Mouse (Mus musculus) adrenal gland, adult 2 months (tissue): ENCODE data around the gene Plod3. TPM values are rescaled to one million over a fixed set of nuclear protein-coding genes. Genes with fewer than 3 reads are reported as not detected.

Source experiments
- DNase-seq: peaks from one replicate; pipeline ENCODE4 v3.0.0; 2021
- polyA plus RNA-seq: library from polyadenylated mRNA; depleted of rRNA; stranded (reverse); fragments of >200 nt; gene quantifications from 2 replicates; pipeline ENCODE4 v1.2.3, GENCODE M21; 2012
- total RNA-seq, 2 experiments: library from RNA; stranded (reverse); gene quantifications; 2 replicates each; pipeline ENCODE4 v1.2.3; 2021

The Plod3 gene
- total and polyA plus RNA-seq, 3 experiments = 68.5 to 86.3 (median 74.3) TPM

DNA sequence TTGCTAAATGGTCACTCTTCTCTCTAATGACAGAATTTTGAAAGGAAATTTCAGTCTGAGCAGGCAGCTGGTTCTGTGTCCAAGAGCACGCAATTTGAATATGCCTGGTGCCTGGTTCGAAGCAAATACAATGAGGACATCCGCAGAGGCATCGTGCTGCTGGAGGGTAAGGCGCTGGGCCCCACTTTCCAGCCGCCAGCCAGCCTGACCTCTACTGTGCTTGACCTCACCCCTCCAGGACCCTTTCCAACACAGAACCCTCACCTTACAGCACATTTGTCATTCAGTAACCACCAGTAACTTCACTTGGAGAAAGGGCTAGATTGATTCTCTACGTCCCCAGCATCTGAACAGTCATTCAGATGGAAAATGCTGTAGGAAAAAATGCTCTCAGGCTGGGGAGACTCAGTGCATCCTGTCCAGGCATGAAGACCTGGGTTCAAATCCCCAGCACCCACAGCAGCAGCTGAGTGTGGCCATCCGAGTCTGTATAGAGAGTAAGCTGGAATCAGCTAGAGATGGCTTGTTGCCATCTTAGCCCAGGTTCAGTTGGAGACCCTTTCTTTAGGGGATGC, 23.8 kb upstream of the Plod3 start:
- no peak for DNase-seq

DNA sequence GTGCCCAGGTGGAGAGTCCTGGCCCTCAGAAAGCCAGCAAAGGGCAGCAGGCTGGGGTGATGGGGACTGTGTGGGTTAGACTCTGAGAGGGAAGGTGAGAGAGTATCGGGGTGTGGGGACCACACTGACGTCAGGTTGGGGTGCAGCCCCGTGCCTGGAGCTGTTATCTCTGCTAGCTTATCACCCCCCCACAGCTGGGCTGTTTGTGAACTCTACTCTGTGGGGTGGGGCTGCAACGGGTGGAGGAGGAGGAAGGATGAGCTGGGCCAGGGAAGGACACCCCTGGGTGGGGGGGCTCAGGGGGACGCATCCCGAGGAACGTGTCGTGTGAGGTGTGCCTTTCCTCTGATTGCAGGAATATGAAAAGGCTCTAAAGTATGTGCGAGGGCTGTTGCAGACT, 21.6 kb upstream of the Plod3 start:
- DNase-seq = no peak

DNA sequence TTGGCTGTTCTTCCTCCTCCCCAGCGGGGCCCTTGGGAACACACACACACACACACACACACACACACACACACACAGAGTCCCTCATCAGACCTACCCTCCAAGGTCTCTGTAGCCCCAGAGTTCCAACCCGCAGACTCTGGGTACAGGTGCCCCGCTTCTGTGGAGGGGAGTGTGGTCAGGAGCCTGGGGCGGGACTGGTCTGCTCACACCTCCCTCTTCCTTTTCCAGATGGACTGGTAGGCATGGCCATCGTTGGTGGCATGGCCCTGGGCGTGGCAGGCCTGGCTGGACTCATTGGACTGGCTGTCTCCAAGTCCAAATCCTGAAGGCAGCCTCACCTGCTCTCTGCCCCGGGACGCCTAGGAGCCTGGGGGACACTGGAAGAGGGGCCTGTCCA, 21.1 kb upstream of the Plod3 start:
- DNase-seq = no peak

DNA sequence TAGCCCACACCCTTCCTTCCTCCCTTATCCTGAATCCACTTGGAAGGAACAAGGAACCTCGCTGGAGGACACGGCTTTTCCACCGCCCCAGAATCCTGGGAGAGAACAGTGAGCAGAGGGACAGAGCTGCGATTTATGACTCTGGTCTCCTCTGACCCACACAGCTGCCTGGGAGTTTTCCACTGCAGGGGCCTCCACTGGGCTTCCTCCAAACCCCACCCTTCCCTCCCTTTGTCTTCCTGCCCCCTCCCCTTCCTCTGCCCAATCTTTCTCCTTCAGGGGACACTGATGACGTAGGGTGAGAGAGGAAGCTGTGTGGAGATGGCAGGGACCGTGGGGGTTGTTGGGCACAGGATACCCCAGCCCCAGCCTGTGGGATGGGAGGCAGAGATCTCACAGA, 20.5 kb upstream of the Plod3 start, which contains the start of gene Cldn15:
Gene Cldn15 (plus strand): TSS at position 286 of the 400 bp plus-strand sequence.
- peak; percentile 64 for DNase-seq

DNA sequence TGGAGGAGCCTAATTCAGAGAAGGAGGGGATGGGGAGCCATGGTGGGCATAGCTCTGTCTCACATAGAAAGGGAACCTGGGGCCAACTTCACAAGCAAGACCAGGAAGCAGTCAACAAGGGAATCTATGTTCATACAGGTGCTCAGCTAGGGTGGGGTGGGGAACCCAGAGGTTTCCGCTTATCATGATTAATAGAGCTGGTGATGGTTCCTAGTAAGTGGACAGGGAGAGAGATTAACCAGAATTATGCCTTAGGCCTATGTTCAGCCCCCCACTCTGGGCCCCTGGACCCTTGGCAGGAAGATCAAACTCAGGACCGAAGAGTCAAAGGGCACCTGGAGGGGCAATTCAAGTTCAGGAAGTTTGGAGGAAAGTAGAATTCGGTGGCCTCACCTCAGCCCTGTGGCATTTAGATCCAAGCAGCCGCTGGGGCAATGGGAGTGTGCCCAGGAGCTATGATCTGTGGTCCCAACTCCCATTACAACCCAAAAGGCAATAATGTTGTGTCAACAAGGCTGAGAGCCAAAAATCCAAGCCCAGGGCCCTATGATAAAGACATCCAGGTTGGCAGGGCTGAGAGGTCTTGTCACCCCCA, 19.9 kb upstream of the Plod3 start:
- DNase-seq = no peak

DNA sequence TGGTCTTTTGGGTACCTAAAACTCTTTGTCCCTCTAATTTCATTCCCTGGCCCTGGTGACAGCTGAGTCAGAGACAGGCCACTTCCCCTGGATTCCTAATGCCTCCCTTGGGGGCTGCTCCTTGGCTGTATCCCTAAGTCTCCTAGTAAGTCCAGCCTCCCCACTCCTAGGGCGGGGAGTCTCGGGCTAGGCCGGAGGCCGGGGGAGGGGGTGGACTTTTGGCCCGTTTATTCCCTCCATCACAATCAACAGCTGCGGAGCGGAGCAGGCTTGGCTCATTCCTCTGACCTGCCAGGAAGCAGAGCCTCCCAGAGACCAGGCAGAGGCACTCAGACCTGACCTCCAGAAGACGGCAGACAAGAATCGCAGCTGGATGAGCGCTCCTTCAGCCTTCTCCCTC, 19.2 kb upstream of the Plod3 start:
- peak; percentile 80 for DNase-seq

DNA sequence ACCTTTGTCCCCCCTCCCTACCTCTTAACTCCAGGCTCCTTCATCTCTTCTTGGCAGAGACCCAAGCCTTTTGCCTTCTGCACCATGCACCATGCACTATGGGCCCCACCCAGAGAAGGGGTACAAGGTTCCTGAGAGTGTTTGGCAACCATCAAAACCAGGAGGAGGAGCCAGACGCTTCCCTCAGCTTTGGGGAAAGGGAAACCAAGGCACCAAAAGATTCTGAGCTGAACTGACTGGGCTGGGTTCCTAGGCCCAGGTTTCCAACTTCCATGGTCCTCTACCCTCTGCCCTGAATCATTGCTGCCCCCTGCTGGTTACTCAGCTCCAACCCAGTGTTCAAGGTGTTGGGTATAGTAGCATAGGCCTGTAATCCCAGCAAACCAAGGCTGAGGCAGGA, 16.1 kb upstream of the Plod3 start:
- peak; percentile 80 for DNase-seq

DNA sequence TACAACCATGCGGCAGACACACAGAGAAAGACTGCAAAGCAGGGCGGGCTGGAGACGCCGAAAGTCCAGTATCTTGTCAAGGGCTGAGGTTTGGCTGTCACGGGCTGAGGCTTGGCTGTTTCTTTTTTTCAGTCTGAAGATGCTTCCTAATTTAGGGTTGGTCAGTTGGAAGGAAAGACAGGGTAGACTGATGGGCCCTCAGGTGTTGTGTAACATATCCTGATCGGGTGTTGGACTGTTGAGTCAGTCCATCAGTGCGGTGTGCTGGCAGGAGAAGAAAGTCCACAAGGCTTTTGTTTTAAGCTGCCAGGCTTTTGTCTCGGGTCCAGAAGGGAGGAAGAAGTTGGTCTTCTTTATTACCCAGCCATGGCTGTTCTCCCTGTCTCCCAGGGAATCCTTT, 13.1 kb upstream of the Plod3 start:
- no peak for DNase-seq

DNA sequence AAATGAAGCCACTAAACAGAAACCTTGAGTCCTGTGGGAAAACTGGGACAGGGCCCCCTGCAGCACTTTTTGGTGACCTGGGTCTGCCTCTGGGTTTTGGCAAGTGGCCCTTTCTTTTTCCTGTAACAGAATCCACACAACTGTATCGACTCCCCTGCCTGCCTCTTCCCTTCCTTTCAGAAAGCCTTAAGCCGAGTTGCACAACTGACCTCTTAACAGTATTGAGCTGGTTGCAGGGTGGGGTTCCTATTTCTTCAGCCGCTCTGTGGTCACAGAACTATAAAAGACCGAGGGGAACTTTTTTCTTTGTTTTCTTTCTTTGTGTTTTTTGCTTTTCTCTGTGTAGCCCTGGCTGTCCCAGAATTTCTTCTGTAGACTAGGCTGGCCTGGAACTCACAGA, 9.1 kb upstream of the Plod3 start:
- no peak for DNase-seq

DNA sequence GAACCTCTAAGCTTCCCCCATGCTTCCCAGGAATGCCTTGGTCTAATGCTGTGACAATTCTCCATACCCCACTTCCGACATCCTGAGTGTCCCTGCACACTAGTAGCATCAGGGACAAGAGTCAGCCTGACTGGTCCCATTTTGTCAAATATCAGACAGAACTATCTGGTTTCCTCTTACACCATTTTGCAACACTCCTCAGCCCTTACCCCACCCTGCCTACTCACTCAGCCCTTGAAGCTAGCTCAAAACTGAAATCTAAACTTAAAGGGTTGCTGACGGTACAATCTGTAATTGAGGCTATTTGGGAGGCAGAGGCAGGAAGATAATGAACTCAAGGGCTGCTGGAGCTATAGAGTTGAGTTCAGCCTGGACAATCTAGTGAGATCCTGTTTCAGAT, 7.1 kb upstream of the Plod3 start:
- no peak for DNase-seq

DNA sequence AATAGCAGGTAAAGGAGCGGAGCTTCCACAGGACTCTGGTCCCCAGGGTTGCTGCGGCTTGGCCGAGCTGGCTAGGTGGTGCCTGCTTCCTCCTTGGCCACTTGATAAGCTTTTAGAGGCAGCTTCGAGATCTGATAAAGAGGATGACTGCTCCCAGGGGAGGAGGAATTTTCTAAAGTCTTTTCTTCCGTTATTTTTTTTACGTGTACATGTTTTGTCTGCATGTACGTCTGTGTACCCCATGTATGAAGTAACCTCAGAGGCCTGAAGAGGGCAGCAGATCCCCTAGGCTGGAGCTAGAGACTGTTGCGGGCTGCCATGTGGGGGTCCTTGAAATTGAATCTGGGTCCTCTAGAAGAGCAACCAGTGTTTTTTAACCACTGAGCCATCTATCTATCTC, 5.8 kb upstream of the Plod3 start:
- no peak for DNase-seq

DNA sequence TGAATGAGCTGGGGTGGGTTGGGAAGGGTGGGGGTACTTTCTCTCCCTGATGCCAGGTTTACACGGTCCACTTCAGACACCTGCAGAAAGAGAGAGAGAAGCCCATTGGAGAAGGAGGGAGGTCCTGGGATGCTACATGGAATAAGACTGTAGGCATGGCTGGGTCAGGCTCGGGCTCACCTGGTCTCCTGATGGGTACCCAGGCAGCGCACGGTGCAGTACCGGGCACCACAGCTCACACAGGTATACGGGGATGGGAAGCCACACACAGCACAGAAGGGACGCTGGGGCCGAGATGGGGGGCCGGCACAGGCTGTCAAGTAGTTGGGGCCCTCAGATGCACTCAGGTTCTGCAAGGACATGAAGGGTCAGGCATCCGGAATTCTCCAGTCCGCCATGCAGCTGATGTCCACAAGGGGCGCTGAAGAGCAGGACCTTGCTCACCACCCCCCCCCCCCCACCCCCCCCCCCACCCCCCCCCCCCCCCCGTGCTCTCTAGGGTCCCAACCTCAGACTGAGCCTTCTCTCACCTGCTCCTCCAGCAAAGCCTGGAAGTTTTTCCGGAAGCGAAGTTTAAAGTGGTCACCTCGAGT, 4.4 kb upstream of the Plod3 start:
- peak; percentile 43 for DNase-seq

DNA sequence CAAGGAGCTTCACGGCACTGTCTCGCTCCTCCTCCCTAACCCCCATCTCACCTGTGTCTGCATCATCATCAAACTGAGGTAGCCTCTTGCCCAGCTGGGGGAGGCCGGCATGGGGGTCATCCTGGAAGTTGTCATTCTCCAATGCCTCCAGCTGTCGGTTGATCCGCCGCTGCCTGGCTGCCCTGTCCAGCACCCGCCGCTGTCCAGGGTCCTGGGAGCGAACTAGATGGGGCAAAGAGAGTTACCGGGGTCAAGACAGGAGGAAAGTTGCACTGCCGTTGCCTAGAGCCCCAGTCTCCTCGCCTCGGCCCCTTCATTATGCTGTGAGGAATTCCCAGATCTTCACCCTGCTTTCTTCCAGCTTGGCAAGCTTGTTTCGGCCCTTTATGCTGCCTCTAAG, 2.0 kb upstream of the Plod3 start:
- DNase-seq = no peak

DNA sequence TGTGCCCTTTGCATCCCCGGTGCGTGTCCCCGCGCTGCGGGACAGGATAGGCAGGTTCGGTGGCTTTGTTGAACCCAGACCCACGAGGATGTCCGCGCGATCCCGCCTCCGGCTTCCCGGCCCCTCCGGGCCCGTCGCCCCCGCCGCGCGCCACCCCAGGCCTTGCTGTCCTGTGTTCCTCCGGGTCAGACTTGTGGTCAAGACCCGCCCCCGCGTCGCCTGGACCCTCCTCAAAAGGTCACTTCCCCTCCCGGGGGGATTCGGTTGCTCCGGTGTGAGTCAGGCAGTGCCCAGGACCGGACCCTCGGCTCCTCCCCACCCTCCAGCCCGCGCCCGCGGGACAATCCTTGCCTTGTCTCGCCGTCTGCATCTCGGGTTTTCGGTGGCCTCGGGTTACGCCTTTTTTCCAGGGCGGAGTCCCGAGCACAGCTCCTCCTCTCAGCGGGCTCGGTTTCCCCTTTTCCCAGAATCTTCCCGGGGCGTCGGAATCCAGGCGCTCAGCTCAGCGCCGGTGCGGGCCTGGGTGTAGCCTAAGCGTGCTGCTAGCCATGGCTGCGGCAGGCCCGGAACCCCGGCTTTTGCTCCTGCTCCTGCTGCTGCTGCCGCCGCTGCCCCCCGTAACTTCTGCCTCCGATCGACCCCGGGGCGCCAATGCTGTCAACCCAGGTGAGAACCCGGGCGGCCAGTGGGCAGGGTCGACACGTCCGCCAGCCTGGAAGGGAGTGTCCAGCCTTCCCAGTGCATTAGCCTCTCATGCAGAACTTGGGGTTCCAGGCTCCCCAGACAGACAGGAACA, 517 bp downstream of the Plod3 start:
- DNase-seq = peak; percentile 90

DNA sequence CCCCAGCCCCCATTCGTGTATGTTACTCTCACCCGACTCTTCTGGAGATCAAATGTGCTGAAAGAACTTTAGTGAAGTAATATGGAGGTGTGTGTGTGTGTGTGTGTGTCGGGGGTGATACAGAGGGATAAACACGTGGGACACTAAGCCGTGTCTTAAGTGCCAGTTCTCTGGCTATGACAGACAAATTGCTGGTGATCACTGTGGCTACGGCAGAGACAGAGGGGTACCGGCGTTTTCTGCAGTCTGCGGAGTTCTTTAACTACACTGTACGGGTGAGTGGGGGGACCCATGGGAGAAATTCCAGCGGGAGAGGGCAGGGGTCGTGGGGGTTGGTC, 1.1 kb downstream of the Plod3 start, which contains the start of gene Znhit1:
Gene Znhit1 (minus strand): TSS at position 88 of the 338 bp plus-strand sequence.
- no peak for DNase-seq

DNA sequence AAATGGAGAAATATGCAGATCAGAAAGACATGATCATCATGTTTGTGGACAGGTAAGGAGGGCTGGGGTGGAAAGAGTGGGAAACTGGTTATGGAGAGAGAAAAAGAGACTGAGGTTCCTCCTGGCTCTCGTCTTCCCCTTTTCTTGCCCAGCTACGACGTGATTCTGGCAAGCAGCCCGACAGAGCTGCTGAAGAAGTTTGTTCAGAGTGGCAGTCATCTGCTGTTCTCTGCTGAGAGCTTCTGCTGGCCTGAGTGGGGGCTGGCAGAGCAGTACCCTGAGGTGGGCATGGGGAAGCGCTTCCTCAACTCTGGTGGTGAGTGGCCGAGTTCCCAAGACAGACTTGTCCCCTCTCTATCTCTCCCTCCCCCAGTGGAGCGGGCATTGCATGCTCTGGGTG, 1.6 kb downstream of the Plod3 start:
- DNase-seq = no peak

DNA sequence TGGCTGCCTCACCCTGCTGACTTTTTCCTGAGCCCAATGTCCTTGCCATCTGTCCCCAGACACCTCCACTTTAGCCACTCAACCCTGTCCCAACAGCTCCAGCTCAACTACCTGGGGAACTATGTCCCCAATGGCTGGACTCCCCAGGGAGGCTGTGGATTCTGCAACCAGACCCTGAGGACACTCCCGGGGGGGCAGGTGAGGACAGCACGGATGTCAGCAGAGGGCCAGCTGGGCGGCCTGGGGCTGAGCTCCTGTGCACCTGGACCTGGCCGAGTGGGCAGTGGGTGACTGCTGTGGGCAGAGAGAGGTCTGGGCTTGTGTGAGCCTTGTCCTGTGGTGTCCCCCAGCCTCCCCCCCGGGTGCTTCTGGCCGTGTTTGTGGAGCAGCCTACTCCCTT, 3.0 kb downstream of the Plod3 start:
- DNase-seq = no peak

DNA sequence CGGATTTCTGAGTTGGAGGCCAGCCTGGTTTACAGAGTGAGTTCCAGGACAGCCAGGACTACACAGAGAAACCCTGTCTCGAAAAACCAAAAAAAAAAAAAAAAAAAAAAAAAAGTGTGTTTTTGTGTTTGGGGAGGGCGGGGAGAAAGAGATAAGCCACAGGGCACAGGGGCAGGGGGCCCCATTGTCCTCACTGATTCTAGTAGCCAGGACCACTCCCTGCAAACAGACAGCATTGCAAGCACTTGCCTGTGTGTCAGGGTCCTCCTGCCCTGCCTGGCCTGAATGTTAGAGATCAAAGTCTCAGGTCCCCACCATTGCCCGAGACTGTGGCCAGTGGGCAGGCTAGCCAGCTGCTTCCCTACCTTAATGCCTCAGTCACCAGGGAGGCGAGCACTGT, 12.6 kb downstream of the Plod3 start:
- DNase-seq = no peak

DNA sequence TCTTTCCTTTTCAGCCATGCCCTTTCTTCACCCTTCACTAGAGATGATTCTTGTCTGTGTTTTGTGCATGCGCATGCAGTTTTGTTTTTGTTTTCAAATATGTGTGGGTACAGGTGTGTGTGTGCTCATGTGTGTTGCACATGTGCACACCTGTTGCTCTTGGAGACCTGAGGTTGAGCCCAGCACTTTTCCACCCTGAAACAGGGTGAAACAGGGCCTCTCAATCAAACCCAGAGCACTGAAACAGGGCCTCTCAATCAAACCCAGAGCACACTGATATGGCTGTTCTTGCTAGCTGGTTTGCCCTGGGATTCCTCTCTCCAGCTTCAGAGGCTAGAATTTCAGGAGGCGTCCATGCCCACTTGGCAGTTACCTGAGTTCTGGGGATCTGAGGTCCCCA, 13.8 kb downstream of the Plod3 start:
- DNase-seq = no peak

DNA sequence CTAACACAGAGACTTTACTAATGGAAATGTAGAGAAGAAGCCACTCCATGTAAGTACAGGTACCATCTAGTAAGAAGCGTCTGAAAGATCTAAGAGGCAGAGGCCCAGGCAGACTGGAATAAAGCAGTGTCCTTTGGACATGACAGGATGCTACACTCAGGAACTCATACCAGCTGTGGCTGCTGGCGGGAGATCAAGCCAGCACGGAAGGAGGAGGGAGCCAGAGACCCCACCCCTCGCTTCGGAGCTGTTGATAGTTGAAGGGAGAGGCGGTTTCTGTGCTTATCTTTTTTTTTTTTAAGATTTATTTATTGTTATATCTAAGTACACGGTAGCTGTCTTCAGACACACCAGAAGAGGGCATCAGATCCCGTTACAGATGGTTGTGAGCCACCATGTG, 20.5 kb downstream of the Plod3 start:
- DNase-seq = no peak

DNA sequence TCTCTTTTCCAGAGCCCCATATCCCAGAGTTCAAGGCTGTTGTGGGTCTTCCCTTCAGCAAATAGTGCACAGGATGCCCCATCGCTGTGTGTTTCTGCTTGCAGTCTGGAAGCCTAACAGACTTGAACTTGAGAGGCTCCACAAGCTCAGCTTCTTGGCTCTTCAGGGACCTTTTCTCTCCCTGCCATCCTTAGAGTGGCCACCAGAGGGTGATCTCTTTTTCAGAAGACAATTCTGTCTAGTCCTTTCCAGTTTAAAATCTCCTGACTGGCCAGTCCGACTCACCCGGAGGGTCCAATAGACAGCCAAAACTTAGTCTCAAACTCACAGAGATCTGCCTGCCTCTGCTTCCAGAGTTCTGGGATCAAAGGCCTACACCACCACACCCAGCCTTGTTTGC, 23.2 kb downstream of the Plod3 start:
- peak; percentile 60 for DNase-seq

DNA sequence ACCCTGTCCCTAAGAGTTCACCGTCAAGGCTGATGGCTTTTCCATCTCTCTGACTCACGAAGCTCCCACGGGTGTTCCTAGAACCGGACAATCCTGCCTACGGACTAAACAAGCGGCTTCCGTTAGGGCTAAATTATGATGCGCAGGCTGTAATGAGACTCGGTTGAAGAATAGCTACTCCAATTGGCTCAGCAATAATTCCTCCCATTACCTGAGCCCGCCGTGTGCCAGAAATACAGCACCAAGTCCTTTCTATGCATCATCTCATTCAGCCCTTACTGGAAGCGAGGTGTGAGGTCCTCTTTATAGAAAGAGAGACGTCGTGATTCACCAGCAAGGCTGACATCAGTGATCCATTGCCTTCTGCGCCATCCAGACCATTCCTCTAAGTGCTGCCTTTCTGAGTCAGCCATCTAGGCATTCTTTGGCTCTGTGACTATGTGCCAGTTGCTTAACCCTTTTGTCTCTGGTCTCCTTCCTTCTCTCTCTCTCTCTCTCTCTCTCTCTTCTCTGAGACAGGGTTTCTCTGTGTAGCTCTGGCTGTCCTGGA, 25.7 kb downstream of the Plod3 start:
- peak; percentile 77 for DNase-seq

DNA sequence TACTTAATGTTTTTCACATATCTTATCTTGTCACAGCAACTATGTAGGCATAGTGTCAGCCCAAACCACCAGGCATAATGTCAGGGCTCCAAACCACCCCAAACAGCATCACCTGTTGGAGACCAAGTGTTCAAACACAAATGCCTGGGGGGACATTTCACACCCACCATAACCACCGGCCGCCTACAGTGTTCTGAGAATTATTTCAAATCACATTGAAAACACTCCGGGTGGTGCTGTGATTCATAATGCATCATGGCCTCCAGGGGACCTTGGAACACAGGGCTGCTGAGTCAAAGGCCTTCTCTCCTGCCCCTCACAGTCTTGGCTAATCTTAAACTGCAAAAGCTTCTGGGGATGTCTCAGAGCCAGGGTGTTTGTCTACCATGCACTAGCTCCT, 29.1 kb downstream of the Plod3 start:
- peak; percentile 83 for DNase-seq
